Mouse (Mus musculus) heart, postnatal 0 days (tissue): ENCODE results near the gene Dpp9.

Source experiments
- CTCF ChIP-seq: IDR thresholded peaks from 2 replicates; pipeline ENCODE4 v1.5.1; 2016; ENCODE audit warnings: antibody characterized with exemption, control low read depth, low read depth
- EP300 ChIP-seq: IDR thresholded peaks from 2 replicates; pipeline ENCODE4 v1.6.1; 2016; ENCODE audit warnings: antibody characterized with exemption, low read depth

GRCm38 (mm10) chr17:56175416-56175815 lies 43.3 kb downstream of the Dpp9 start:
- TF ChIP-seq CTCF, result no peak
- TF ChIP-seq EP300, result no peak
